Mouse (Mus musculus) erythroid progenitor cell, adult 5-6 weeks (primary cell): Measurements from ENCODE around the gene Layn. TPM values are rescaled to one million over a fixed set of nuclear protein-coding genes. Genes with fewer than 3 reads are reported as not detected.

Experiments used
- total RNA-seq, 2 experiments: library from RNA; stranded (forward) in 1 of 2; stranded (reverse) in 1 of 2; fragments of 150-400 nt in 1 of 2; fragments of 186-747, 209-891 nt in 1 of 2; gene quantifications; 2 replicates each; pipeline versions ENCODE4 v1.2.3 to v1.2.4; 2015 to 2017; ENCODE audit warnings: low replicate concordance in 2 of 2

Layn gene
- total RNA-seq, 2 experiments from 2014 or later = 2.0 TPM; not detected in 1

Other genes starting within 250 kb of the Layn start
- 88.0 and 88.3 TPM in 2 replicates for gene Ppp2r1b, start 231.8 kb downstream of the Layn start, total RNA-seq (2015; ENCODE audit: low replicate concordance)
- 87.7 and 116 TPM in 2 replicates for gene Ppp2r1b, start 231.8 kb downstream of the Layn start, total RNA-seq (2017; ENCODE audit: low replicate concordance)
- 122 and 151 TPM in 2 replicates for gene Sik2, start 68.0 kb downstream of the Layn start, total RNA-seq (2015; ENCODE audit: low replicate concordance)
- 92.4 and 131 TPM in 2 replicates for gene Sik2, start 68.0 kb downstream of the Layn start, total RNA-seq (2017; ENCODE audit: low replicate concordance)
- not detected in 2 replicates for gene Btg4, start 16.2 kb downstream of the Layn start, total RNA-seq (2015; ENCODE audit: low replicate concordance)
- gene Btg4, start 16.2 kb downstream of the Layn start, total RNA-seq (2017; ENCODE audit: low replicate concordance) = not detected in 2 replicates
- not detected in 2 replicates for gene 4833427G06Rik, start 25.0 kb upstream of the Layn start, total RNA-seq (2015; ENCODE audit: low replicate concordance)
- gene 4833427G06Rik, start 25.0 kb upstream of the Layn start, total RNA-seq (2017; ENCODE audit: low replicate concordance) = not detected in 2 replicates
- gene Gm32742, start 88.4 kb upstream of the Layn start, total RNA-seq (2015; ENCODE audit: low replicate concordance) = not detected in 2 replicates
- gene Gm32742, start 88.4 kb upstream of the Layn start, total RNA-seq (2017; ENCODE audit: low replicate concordance) = not detected in 2 replicates
- 21.6 and 52.4 TPM in 2 replicates for gene Pou2af1, start 136.6 kb upstream of the Layn start, total RNA-seq (2015; ENCODE audit: low replicate concordance)
- 13.1 and 18.0 TPM in 2 replicates for gene Pou2af1, start 136.6 kb upstream of the Layn start, total RNA-seq (2017; ENCODE audit: low replicate concordance)
- not detected in 2 replicates for gene Colca2, start 201.5 kb upstream of the Layn start, total RNA-seq (2015; ENCODE audit: low replicate concordance)
- gene Colca2, start 201.5 kb upstream of the Layn start, total RNA-seq (2017; ENCODE audit: low replicate concordance) = not detected in 2 replicates